Mouse (Mus musculus) MEL (cell line): ENCODE data around the gene Vsig10.

Experiments
- BHLHE40 ChIP-seq: IDR thresholded peaks from 2 replicates; pipeline ENCODE4 v1.6.1; 2012; ENCODE audit warnings: low read depth, mild to moderate bottlenecking, inconsistent platforms, low read length, improper control_type of control experiment, borderline replicate concordance
- CTCF ChIP-seq, 3 experiments: IDR thresholded peaks in 2 of 3; conservative IDR thresholded peaks in 1 of 3; 2 replicates each; pipeline ENCODE4 v1.5.1; 2011 to 2012; ENCODE audit warnings: low read length in 3 of 3, low read depth in 2 of 3, mild to moderate bottlenecking in 2 of 3, improper control_type of control experiment in 1 of 3, inconsistent platforms in 1 of 3, mixed read lengths in 1 of 3, moderate library complexity in 1 of 3; ENCODE audit not compliant: control insufficient read depth in 1 of 3, insufficient read depth in 1 of 3, poor library complexity in 1 of 3, severe bottlenecking in 1 of 3
- EP300 ChIP-seq, 2 experiments: IDR thresholded peaks; 2 replicates each; pipeline ENCODE4 v1.6.1; 2011; ENCODE audit warnings: improper control_type of control experiment in 2 of 2, low read length in 2 of 2, low read depth in 1 of 2, mild to moderate bottlenecking in 1 of 2
- GATA1 ChIP-seq: IDR thresholded peaks from 2 replicates; pipeline ENCODE4 v1.6.1; 2011; ENCODE audit warnings: low read depth, low read length, improper control_type of control experiment
- HCFC1 ChIP-seq: IDR thresholded peaks from 2 replicates; pipeline ENCODE4 v1.6.1; 2012; ENCODE audit warnings: low read depth, mild to moderate bottlenecking, inconsistent platforms, low read length, improper control_type of control experiment, moderate library complexity
- MAX ChIP-seq: IDR thresholded peaks from 2 replicates; pipeline ENCODE4 v1.6.1; 2011; ENCODE audit warnings: low read length, improper control_type of control experiment
- MAZ ChIP-seq: IDR thresholded peaks from 2 replicates; pipeline ENCODE4 v1.6.1; 2012; ENCODE audit warnings: low read depth, mild to moderate bottlenecking, inconsistent platforms, low read length, improper control_type of control experiment
- MEF2A ChIP-seq: IDR thresholded peaks from 2 replicates; pipeline ENCODE4 v1.6.1; 2014; ENCODE audit warnings: low read depth, mild to moderate bottlenecking, inconsistent platforms, low read length, improper control_type of control experiment; ENCODE audit not compliant: poor library complexity, insufficient replicate concordance, severe bottlenecking; ENCODE audit errors: extremely low read depth
- POLR2A ChIP-seq, 2 experiments: IDR thresholded peaks; 2 replicates each; pipeline ENCODE4 v1.6.1; 2011 to 2012; ENCODE audit warnings: low read length in 2 of 2, mild to moderate bottlenecking in 2 of 2, control low read depth in 1 of 2, improper control_type of control experiment in 1 of 2, low read depth in 1 of 2, moderate library complexity in 1 of 2; ENCODE audit not compliant: control insufficient read depth in 1 of 2, insufficient read depth in 1 of 2, poor library complexity in 1 of 2
- TCF12 ChIP-seq: IDR thresholded peaks from 2 replicates; pipeline ENCODE4 v1.6.1; 2014; ENCODE audit warnings: low read depth, mild to moderate bottlenecking, inconsistent platforms, low read length, improper control_type of control experiment, moderate library complexity
- USF2 ChIP-seq, 2 experiments: IDR thresholded peaks; 2 replicates each; pipeline ENCODE4 v1.6.1; 2011 to 2012; ENCODE audit warnings: improper control_type of control experiment in 2 of 2, low read length in 2 of 2, borderline replicate concordance in 1 of 2, inconsistent platforms in 1 of 2, low read depth in 1 of 2, mild to moderate bottlenecking in 1 of 2; ENCODE audit not compliant: insufficient read depth in 1 of 2
- ZKSCAN1 ChIP-seq: IDR thresholded peaks from 2 replicates; pipeline ENCODE4 v1.6.1; 2012; ENCODE audit warnings: low read depth, mild to moderate bottlenecking, inconsistent platforms, low read length, improper control_type of control experiment, moderate library complexity
- ZNF384 ChIP-seq: IDR thresholded peaks from 2 replicates; pipeline ENCODE4 v1.6.1; 2012; ENCODE audit warnings: low read depth, mild to moderate bottlenecking, inconsistent platforms, low read length, improper control_type of control experiment

GRCm38 (mm10) chr5:117395834-117396233, 77.0 kb downstream of the Vsig10 start:
- TF ChIP-seq GATA1, result no peak
- no peak for TF ChIP-seq POLR2A (IDR thresholded peaks at IDR 0.05; ENCODE audit: control insufficient read depth in 1 of 2, insufficient read depth in 1 of 2, low read depth in 1 of 2, low read length in 2 of 2, poor library complexity in 1 of 2)
- no peak for TF ChIP-seq CTCF (IDR thresholded peaks at IDR 0.05 in 2 of 3, conservative IDR thresholded peaks at IDR 0.05 in 1 of 3; ENCODE audit: control insufficient read depth in 1 of 3, insufficient read depth in 1 of 3, low read depth in 2 of 3, low read length in 3 of 3, poor library complexity in 1 of 3, severe bottlenecking in 1 of 3)
- TF ChIP-seq BHLHE40, result no peak
- no peak for TF ChIP-seq MAX
- TF ChIP-seq ZNF384, result no peak
- no peak for TF ChIP-seq USF2 (IDR thresholded peaks at IDR 0.05; ENCODE audit: borderline replicate concordance in 1 of 2, insufficient read depth in 1 of 2, low read depth in 1 of 2, low read length in 2 of 2)
- no peak for TF ChIP-seq ZKSCAN1
- no peak for TF ChIP-seq MAZ
- no peak for TF ChIP-seq HCFC1
- no peak for TF ChIP-seq EP300 (IDR thresholded peaks at IDR 0.05; ENCODE audit: low read depth in 1 of 2, low read length in 2 of 2)
- TF ChIP-seq MEF2A, result no peak
- no peak for TF ChIP-seq TCF12
